Mouse (Mus musculus) embryo, embryonic 11 days (tissue): ENCODE data around the gene Pdzrn3.

ENCODE experiments used
- DNase-seq: peaks from one replicate; pipeline ENCODE4 v3.0.0-alpha.2; 2015

Gene Pdzrn3

GRCm38 (mm10) chr6:101251160-101251559, 126.5 kb downstream of the Pdzrn3 start:
- DNase-seq, result no peak

DNA sequence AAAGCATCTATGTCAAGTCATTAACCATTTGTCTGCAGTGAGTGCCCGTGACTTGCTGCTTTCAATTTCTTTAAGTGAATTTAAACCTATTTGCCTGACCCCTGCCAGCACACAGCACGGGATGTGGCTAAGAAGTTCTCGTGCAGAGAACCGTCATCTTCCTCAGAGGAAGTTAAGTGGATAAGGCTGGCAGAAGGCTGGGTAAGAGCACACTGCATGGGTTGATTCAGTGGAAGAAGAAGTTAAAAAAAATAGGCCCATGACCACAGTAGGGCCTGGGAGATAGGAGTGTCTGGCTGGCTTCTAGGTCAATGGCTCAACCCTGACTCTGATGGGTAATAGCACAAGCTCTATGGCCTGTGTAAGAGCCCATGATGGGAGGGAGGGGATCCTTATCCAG, 131.6 kb downstream of the Pdzrn3 start:
- DNase-seq, result no peak

- DNase-seq, result no peak
These were observed 133.3 kb downstream of the Pdzrn3 start for GRCm38 (mm10) chr6:101244355-101244754.

DNA sequence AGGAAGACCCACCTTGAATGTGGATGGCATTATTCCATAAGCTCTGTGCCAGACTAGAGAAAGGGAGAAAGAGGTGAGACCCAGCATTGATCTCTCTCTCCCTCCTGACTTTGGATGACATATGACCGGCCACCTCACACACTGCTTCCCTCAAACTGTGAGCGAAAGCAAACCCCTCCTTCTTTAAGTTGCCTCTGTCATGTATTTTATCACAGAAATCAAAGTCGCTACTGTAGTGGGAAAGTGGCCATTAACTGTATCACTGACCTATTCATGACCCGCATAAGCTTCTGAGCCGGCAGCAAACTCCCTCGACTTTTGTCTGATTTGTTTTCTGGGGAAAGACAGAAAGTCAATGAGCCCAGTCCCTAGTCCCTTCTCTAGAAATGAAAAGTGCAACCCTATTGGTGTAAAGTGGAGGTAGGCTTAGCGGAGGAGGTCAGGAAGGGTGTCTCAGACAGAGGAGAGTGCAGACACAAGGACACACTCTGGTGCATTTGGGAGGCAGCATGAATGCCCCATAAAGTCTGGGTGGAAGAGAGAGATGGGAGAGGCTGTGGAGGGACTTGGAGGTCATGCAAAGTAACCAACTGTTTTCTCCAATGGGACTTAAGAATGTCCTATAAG, 134.4 kb downstream of the Pdzrn3 start:
- no peak for DNase-seq

DNA sequence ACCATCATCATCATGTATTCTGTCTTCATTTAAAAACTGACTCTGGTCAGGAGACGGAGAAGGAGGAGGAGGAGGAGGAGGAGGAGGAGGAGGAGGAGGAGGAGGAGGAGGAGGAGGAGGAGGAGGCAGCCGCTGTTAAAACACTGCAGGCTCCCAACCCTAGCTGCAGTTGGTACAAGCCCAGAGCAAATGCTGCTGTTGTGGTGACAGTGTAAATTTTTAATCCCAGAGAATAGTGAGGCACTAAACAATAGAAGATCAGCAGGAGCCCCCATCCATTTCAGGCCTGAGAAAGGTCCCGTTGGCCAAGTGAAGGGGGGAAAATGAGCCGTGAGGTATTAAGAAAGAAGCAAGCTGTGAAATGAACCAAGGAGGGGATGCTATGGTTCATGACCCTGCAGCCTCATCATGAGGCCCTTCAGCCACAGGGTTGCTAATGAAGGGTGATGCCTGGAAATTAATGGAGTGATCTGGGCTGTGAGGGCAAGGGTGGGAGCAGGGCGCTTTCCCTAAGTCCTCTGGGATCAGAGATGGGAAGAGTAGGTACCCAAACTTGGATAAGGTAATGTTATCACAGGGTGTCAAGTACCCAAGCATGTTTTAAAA, 141.0 kb downstream of the Pdzrn3 start:
- no peak for DNase-seq

GRCm38 (mm10) chr6:101236230-101236629, 141.5 kb downstream of the Pdzrn3 start:
- no peak for DNase-seq

GRCm38 (mm10) chr6:101234349-101234748, 143.3 kb downstream of the Pdzrn3 start:
- DNase-seq, result peak; percentile 43

GRCm38 (mm10) chr6:101233680-101234079, 144.0 kb downstream of the Pdzrn3 start:
- no peak for DNase-seq

- DNase-seq, result peak; percentile 27
These were observed 150.3 kb downstream of the Pdzrn3 start for GRCm38 (mm10) chr6:101227294-101227855.

DNA sequence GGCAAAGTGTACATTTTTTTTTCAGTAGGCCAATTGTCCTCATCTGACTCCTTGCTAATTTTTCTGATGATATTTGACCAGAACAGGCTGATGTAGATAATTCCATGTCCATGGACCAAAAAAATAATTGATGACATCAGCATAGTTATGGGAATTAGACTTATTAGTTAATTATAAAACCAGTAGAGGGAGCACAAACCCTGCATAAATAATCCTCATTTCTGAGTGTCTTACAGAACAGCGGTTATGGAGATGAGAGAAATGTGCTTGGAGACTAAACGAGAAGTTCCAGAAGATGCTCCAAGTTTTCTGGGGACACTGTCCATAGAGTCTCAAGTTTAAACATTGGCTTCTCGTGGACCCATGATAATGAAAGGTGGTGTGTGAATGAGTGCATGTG, 157.4 kb downstream of the Pdzrn3 start:
- no peak for DNase-seq

GRCm38 (mm10) chr6:101219004-101219403, 158.7 kb downstream of the Pdzrn3 start:
- DNase-seq, result no peak

- no peak for DNase-seq
These were observed 159.5 kb downstream of the Pdzrn3 start for GRCm38 (mm10) chr6:101218197-101218596.

DNA sequence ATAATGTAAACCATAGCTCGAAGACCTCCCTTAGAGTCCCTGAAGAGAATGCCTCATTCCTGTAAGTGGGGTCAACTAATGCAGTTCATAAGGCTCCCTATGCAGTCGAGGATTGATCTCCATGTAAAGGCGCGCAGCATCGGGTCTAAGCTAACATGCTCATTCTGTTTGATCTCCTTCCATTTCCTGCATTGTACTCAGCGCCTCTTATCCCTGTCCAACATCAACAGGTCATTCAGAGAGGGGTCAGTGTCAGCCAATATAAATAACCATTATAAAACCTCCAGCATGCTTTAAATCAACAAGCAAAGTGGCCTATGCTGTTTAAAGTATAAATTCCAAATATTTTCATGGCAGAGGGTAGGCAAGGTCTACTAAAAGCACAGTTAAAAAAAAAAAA, 159.9 kb downstream of the Pdzrn3 start:
- DNase-seq, result peak; percentile 33

DNA sequence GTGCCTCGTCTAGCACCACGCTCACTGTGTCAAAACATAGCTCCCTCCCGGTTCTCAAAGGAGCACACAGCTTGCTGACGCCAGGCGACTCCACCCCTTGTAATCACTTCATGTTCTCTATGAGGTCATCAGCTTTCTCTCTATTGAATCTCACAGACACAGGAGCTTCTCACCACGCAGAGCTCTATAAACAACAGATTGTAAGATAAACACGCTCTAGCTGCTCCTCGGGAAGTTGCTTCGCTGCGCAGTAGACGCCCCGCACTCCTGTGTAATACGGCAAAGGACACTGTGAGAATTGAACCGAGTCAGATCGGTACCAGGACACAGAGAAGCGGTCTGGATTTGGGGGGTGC, 162.3 kb downstream of the Pdzrn3 start:
- peak; percentile 27 for DNase-seq

- DNase-seq, result no peak
These were observed 162.8 kb downstream of the Pdzrn3 start for GRCm38 (mm10) chr6:101214734-101215435.

DNA sequence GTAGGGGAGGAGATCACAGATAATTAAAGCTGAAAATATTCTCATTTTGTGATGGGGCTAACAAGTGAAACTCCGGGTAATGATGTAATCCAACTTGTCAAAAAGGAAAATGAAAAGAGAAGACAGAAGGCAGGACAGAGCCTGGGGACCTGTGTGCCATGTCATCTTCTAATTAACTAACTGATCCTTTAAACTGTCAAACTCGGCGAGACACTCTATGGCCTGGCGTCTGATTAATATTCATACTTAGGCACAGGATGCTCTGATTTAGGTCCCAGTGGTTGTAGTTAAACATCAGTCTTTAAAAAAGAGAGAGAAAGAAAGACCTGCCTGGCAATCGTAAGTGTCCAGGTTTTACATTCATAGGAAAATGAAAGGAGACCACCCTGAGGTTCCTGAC, 164.6 kb downstream of the Pdzrn3 start:
- no peak for DNase-seq

- no peak for DNase-seq
These were observed 165.6 kb downstream of the Pdzrn3 start for GRCm38 (mm10) chr6:101212086-101212485.

DNA sequence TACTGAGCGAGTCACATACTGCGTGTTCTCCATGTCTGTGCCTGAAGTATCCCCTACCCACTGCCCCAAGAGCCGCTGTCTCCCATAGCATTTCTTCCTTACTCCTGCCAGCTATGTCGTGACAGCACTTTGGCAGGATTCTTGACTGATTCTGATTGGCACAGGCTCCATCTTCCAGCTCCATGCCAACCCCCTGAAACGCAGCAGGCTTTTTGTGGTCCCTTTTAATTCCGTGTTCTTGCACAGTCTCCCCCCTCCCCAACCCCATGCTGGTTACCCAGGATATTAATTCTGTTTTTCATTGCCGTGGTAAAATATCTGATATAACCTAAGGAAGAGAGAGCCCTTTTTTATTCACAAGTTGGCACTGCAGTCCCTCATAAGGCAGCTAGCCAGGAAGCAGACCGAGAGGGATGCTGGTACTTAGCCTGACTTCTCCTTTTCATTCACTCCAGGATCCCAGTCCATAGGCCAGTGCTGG, 166.3 kb downstream of the Pdzrn3 start:
- no peak for DNase-seq

GRCm38 (mm10) chr6:101198943-101199298, 178.8 kb downstream of the Pdzrn3 start:
- DNase-seq, result peak; percentile 53

- peak; percentile 86 for DNase-seq
These were observed 179.3 kb downstream of the Pdzrn3 start for GRCm38 (mm10) chr6:101198284-101198942.

- peak; percentile 77 for DNase-seq
These were observed 180.1 kb downstream of the Pdzrn3 start for GRCm38 (mm10) chr6:101197642-101198041.

- DNase-seq, result no peak
These were observed 181.8 kb downstream of the Pdzrn3 start for GRCm38 (mm10) chr6:101195891-101196290.

GRCm38 (mm10) chr6:101194386-101194925, 183.2 kb downstream of the Pdzrn3 start:
- DNase-seq, result no peak
